Mouse (Mus musculus) frontal cortex, postnatal 25 days (tissue): ENCODE results near the gene Rfc3.
"Not testable (repeated sequence)": the region's sequence is repeated elsewhere in the genome, so short reads cannot be mapped to it uniquely, and the experiment has no call there.

Experiments used
- DNase-seq, 2 experiments: peaks; one replicate each; pipeline ENCODE4 v3.0.0; 2022; ENCODE audit warnings: low spot score in 2 of 2

Gene Rfc3

GRCm38 (mm10) chr5:151650700-151651410 is at the start of gene Rfc3:
TSS of gene Rfc3 (minus strand) at chr5:151651242.
- peak; percentile 89 to 93 for DNase-seq

- DNase-seq: not testable (repeated sequence)
These were observed 42.6 kb upstream of the Rfc3 start for GRCm38 (mm10) chr5:151693636-151694035.

DNA sequence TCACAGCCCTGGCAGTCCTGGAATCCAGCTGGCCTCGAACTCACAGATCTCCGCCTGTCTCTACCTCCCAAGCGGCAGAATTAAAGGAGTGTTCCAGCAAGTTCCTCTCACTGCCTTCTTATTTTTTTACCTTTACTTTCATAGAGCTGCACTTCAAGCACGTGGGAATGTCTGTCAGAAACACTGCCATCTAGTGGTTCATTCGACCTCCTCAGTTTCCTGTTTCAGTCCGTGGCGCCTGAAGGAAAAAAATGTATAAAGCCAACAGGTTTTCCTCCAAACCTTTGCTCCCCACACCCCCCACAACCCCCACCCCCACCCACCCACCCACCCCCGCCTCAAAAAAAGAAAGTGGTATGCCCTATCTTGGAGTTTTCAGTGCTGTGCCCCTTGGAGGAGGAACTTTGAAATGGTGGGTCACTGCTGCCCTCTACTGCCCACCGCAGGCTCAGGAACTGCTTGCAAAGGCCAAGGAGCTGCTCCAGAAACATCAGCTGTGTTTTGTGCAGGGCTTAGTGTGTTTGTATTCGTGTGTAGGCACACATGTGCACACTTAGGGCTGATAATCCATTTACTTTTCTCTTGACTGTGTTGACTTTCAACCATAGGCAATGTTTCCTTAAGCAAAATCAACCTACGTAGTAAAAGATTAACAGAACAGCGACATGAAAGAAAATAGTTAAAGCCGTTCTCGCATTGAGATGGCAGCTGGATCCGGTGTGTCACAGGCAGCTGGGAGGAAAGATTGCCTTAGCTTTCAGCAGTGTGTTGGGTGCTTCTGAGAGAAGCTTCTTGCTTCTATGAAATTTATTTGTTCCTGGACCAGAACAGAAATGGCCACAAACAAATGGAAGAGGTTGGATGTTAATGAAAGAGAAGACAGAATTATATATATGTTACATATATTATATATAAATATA is 35.8 kb upstream of the Rfc3 start:
- peak; percentile 74 for DNase-seq

DNA sequence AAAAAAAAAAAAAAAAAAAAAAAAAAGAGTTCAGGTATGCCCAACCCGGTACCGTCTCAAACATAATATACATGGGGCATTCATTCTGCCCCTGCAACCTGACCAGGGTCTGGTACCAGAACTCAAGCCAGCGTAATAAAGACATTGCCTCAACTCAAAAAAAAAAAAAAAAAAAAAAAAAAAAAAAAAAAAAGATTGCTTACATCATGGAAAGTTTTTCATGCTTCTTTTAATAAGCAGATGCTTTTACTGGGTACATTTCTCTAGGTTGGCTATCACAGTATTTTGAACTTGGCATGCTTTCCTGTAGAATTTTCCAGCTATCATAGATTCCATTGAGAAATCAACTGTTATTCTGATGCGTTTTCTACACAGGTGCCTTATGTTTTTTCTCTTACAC is 11.2 kb upstream of the Rfc3 start:
- DNase-seq: no peak

GRCm38 (mm10) chr5:151651411-151651784 is 356 bp upstream of the Rfc3 start:
- DNase-seq: no peak

- no peak for DNase-seq
These were observed 6.2 kb downstream of the Rfc3 start for GRCm38 (mm10) chr5:151644845-151645244.

GRCm38 (mm10) chr5:151642867-151643266 is 8.2 kb downstream of the Rfc3 start:
- DNase-seq: no peak

GRCm38 (mm10) chr5:151642102-151642501 is 8.9 kb downstream of the Rfc3 start:
- DNase-seq: no peak

DNA sequence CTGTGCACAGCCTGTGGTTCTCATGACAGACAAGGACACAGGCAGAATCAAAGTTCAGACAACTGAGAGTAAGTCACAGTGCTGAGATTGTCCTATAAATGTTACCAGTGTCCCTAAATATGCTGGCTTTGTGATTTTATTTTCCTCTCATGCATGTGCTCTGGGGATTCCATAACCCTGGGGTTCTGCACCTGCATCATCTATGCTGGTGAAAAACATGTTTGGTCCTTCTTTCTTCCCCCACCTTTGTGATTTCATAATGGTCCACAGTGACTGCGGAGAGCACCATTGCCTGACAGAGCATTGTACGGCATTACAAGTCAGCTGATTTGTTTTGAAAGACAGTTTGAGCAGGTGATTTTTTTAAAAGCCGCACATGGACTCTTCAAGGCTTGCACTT is 45.1 kb downstream of the Rfc3 start, which contains the start of gene Vmn2r18:
Vmn2r18 (minus strand) TSS at position 101 of the 400 bp plus-strand sequence.
- no peak for DNase-seq

- no peak for DNase-seq
These were observed 49.3 kb downstream of the Rfc3 start for GRCm38 (mm10) chr5:151601696-151602095.
